Mouse (Mus musculus): ENCODE measurements around the gene Kpna7.

DNA sequence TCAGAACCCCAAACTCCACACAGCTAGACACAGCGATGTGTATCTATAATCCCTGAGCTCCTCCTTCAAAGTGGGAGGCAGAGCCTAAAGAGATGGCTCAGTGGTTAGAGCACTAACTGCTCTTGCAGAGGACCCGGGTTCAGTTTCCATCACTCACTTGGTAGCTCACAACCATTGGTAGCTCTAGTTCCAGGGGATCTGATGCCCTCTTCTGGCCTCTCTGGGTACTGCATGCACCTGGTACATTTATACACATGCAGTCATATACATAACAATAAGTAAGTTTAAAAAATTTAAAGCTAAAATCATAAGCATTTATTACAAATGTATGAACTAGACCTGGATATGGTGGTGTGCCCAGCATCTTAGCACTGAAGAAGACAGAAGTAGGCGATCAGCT lies 100.6 kb downstream of the Kpna7 start:
- TF ChIP-seq POLR2A (IDR thresholded peaks at IDR 0.05; ENCODE audit: borderline replicate concordance, low read depth, low read length) = no peak
- no peak for TF ChIP-seq CTCF (IDR thresholded peaks at IDR 0.05; ENCODE audit: low read depth, low read length)
